26 mouse cellular contexts compared by ENCODE assay signal in genomic region chr5:4917274-4917673, GRCm38 (mm10).
DNase-seq lines count a peak whose midpoint lies in the region; ATAC-seq and TF ChIP-seq lines count a peak whose summit lies in the region.
"Had no signal": no experiment of that assay in that cellular context is flagged by ENCODE, and none has a peak within 500 bp of the region (broad histone marks: within the 10 kb centered on the region; RNA-seq: fewer than 3 reads in every experiment).

No protein-coding gene starts in this region.

- no peak overlapping the region for H3K9ac ChIP-seq in forebrain, embryonic 15.5 days (replicated peaks)
- H3K9ac ChIP-seq in kidney, postnatal 0 days (ENCODE audit: low read depth, low read length): no peak overlapping the region
- H3K9ac ChIP-seq in forebrain, embryonic 16.5 days (replicated peaks; ENCODE audit: low read depth, low read length): no peak overlapping the region
- H3K9ac ChIP-seq: embryonic facial prominence, embryonic 12.5 days; hindbrain, embryonic 12.5 days; intestine, embryonic 15.5 days; limb, embryonic 12.5 days; liver, embryonic 15.5 days; lung, embryonic 14.5 days; neural tube, embryonic 12.5 days had no signal

- no peak overlapping the region for H3K4me2 ChIP-seq in forebrain, embryonic 15.5 days (replicated peaks)
- H3K4me2 ChIP-seq in kidney, postnatal 0 days (ENCODE audit: low read length): no peak overlapping the region
- H3K4me2 ChIP-seq in forebrain, embryonic 16.5 days (ENCODE audit: low read length): no peak overlapping the region
- H3K4me2 ChIP-seq: embryonic facial prominence, embryonic 12.5 days; heart, embryonic 11.5 days; hindbrain, embryonic 12.5 days; intestine, embryonic 15.5 days; limb, embryonic 12.5 days; liver, embryonic 15.5 days; lung, embryonic 14.5 days; neural tube, embryonic 12.5 days had no signal

- no peaks in the 10 kb centered on the region for H3K27me3 ChIP-seq in forebrain, embryonic 15.5 days
- H3K27me3 ChIP-seq in forebrain, embryonic 10.5 days (ENCODE audit: poor library complexity, severe bottlenecking): no peaks in the 10 kb centered on the region
- no peaks in the 10 kb centered on the region for H3K27me3 ChIP-seq in kidney, postnatal 0 days (ENCODE audit: insufficient read depth, low read length)
- no peaks in the 10 kb centered on the region for H3K27me3 ChIP-seq in forebrain, embryonic 16.5 days (replicated peaks; ENCODE audit: control insufficient read depth, insufficient read depth, low read length)
- H3K27me3 ChIP-seq: embryonic facial prominence, embryonic 12.5 days; hindbrain, embryonic 12.5 days; intestine, embryonic 15.5 days; limb, embryonic 12.5 days; liver, embryonic 15.5 days; neural tube, embryonic 12.5 days had no signal

- H3K4me3 ChIP-seq in forebrain, embryonic 15.5 days: no peak overlapping the region
- no peak overlapping the region for H3K4me3 ChIP-seq in forebrain, embryonic 10.5 days
- no peak overlapping the region for H3K4me3 ChIP-seq in kidney, postnatal 0 days (replicated peaks; ENCODE audit: low read depth, low read length)
- no peak overlapping the region for H3K4me3 ChIP-seq in forebrain, embryonic 16.5 days (replicated peaks; ENCODE audit: low read length)
- H3K4me3 ChIP-seq: embryonic facial prominence, embryonic 12.5 days; gastrocnemius, adult 2 months; hindbrain, embryonic 12.5 days; intestine, embryonic 15.5 days; limb, embryonic 12.5 days; liver, embryonic 15.5 days; midbrain, embryonic 10.5 days; myocyte; neural tube, embryonic 12.5 days had no signal

- H3K36me3 ChIP-seq in forebrain, embryonic 15.5 days: no peaks in the 10 kb centered on the region
- no peaks in the 10 kb centered on the region for H3K36me3 ChIP-seq in forebrain, embryonic 10.5 days (replicated peaks)
- H3K36me3 ChIP-seq in kidney, postnatal 0 days (ENCODE audit: insufficient read depth, low read length): no peaks in the 10 kb centered on the region
- H3K36me3 ChIP-seq in forebrain, embryonic 16.5 days (ENCODE audit: control insufficient read depth, insufficient read depth): no peaks in the 10 kb centered on the region
- H3K36me3 ChIP-seq: embryonic facial prominence, embryonic 12.5 days; hindbrain, embryonic 12.5 days; intestine, embryonic 15.5 days; limb, embryonic 12.5 days; liver, embryonic 15.5 days; midbrain, embryonic 10.5 days; neural tube, embryonic 12.5 days had no signal

- peaks cover 3% of the 10 kb centered on the region; the same call in 1 of the 2 replicates for H3K4me1 ChIP-seq in forebrain, embryonic 15.5 days
- peaks cover 10% of the 10 kb centered on the region for H3K4me1 ChIP-seq in forebrain, embryonic 10.5 days
- H3K4me1 ChIP-seq in kidney, postnatal 0 days (replicated peaks; ENCODE audit: insufficient read depth, low read length): peaks cover under 1% of the 10 kb centered on the region; the same call in 1 of the 2 replicates
- H3K4me1 ChIP-seq in forebrain, embryonic 16.5 days (replicated peaks; ENCODE audit: control insufficient read depth, insufficient read depth, low read length): peaks cover 7% of the 10 kb centered on the region
- H3K4me1 ChIP-seq: hindbrain, embryonic 12.5 days; intestine, embryonic 15.5 days; liver, embryonic 15.5 days had no signal

- no peaks in the 10 kb centered on the region for H3K9me3 ChIP-seq in forebrain, embryonic 15.5 days
- no peaks in the 10 kb centered on the region for H3K9me3 ChIP-seq in forebrain, embryonic 10.5 days
- H3K9me3 ChIP-seq in kidney, postnatal 0 days (replicated peaks; ENCODE audit: low read length): no peaks in the 10 kb centered on the region
- H3K9me3 ChIP-seq in forebrain, embryonic 16.5 days (ENCODE audit: control insufficient read depth, low read length): no peaks in the 10 kb centered on the region
- H3K9me3 ChIP-seq: embryonic facial prominence, embryonic 12.5 days; hindbrain, embryonic 12.5 days; intestine, embryonic 15.5 days; limb, embryonic 12.5 days; liver, embryonic 15.5 days; midbrain, embryonic 10.5 days; neural tube, embryonic 12.5 days had no signal

- WGBS in forebrain, embryonic 15.5 days: 54% methylated on average over 4 of the region's 4 CpGs
- 81% methylated on average over 4 of the region's 4 CpGs for WGBS in forebrain, embryonic 10.5 days
- WGBS in kidney, postnatal 0 days: 86% methylated on average over 4 of the region's 4 CpGs
- WGBS in forebrain, embryonic 16.5 days: 58% methylated on average over 4 of the region's 4 CpGs

- peak; percentile 53; the same call in 1 of the 2 replicates for ATAC-seq in forebrain, embryonic 15.5 days (replicated peaks)
- ATAC-seq in kidney, postnatal 0 days (replicated peaks; ENCODE audit: low FRiP score, low read depth): no peak
- peak; percentile 39 for ATAC-seq in forebrain, embryonic 16.5 days
- ATAC-seq: activated CD4-positive, CD25-positive, alpha-beta regulatory T cell, adult 4 months; CD4-positive, CD25-positive, alpha-beta regulatory T cell, adult 4 months; intestine, embryonic 15.5 days had no signal

- TF ChIP-seq CTCF in kidney, postnatal 0 days (IDR thresholded peaks at IDR 0.05; ENCODE audit: low read depth): no peak

- DNase-seq in forebrain, embryonic 10.5 days (ENCODE audit: extremely low spot score, low spot score): no peak
- DNase-seq in kidney, postnatal 0 days (ENCODE audit: low spot score): no peak
- DNase-seq in kidney, postnatal 10 days: no peak
- peak; percentile 9 for DNase-seq in MN1 (ENCODE audit: low spot score)
- no peak for DNase-seq in adrenal gland, postnatal 25 days
- DNase-seq: adrenal gland, adult 2 months; embryo, embryonic 11 days; gastrocnemius, postnatal 36 days; heart, adult 18-20 months; heart, postnatal 36 days; lung, embryonic 14.5 days had no signal

- no peak overlapping the region for H3K27ac ChIP-seq in forebrain, embryonic 15.5 days (replicated peaks)
- no peak overlapping the region for H3K27ac ChIP-seq in forebrain, embryonic 10.5 days
- H3K27ac ChIP-seq in kidney, postnatal 0 days: peak overlapping the region; percentile 64; the same call in 1 of the 2 replicates
- H3K27ac ChIP-seq in forebrain, embryonic 16.5 days (ENCODE audit: low read length): no peak overlapping the region
- H3K27ac ChIP-seq: embryonic facial prominence, embryonic 12.5 days; gastrocnemius, adult 2 months; hindbrain, embryonic 12.5 days; hindbrain, postnatal 0 days; intestine, embryonic 15.5 days; limb, embryonic 12.5 days; liver, embryonic 15.5 days; midbrain, embryonic 10.5 days; neural tube, embryonic 12.5 days had no signal
